18 mouse cellular contexts compared by ENCODE assay signal in the genomic region with DNA sequence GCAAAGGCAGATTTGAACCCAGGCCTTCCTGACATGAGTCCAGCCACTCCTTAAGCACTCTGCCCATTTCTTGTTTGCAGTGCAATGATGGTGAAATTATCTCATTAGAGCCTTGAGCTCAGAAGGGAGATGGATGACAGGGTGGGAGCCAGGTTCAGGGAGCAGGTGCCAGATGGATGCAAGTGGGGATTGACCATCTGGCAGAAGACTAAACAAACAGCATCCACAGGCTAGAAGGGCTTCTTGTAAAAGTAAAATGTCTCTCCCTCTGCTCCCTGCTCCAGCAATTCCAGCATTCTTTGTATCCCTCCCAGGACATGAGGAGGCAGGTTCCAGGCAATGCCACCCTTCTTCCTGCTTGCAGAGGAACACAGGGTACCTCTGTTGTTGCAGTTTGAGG.
DNase-seq lines count a peak whose midpoint lies in the region; ATAC-seq and TF ChIP-seq lines count a peak whose summit lies in the region.
"Had no signal": no experiment of that assay in that cellular context is flagged by ENCODE, and none has a peak within 500 bp of the region (broad histone marks: within the 10 kb centered on the region; RNA-seq: fewer than 3 reads in every experiment).

No protein-coding gene starts in this region.

- peak; percentile 45 for DNase-seq in heart, adult 11 months
- no peak for DNase-seq in heart, adult 18-20 months
- DNase-seq in midbrain, embryonic 11.5 days (ENCODE audit: low spot score, missing footprints) = peak; percentile 57
- no peak for DNase-seq in midbrain, postnatal 0 days (ENCODE audit: low spot score)
- no peak for DNase-seq in gastrocnemius, postnatal 4 days (ENCODE audit: low spot score in 2 of 2)
- DNase-seq: adrenal gland, adult 2 months; adrenal gland, postnatal 25 days; cerebellum, adult 2 months; embryo, embryonic 11 days; gastrocnemius, postnatal 36 days; kidney, adult 8-10 months had no signal

- H3K4me2 ChIP-seq in forebrain, embryonic 13.5 days = no peak overlapping the region
- H3K4me2 ChIP-seq in forebrain, embryonic 12.5 days = no peak overlapping the region
- no peak overlapping the region for H3K4me2 ChIP-seq in midbrain, embryonic 11.5 days
- no peak overlapping the region for H3K4me2 ChIP-seq in midbrain, postnatal 0 days (ENCODE audit: low read depth, low read length, poor library complexity, severe bottlenecking)
- H3K4me2 ChIP-seq: embryonic facial prominence, embryonic 12.5 days; heart, embryonic 12.5 days; hindbrain, embryonic 15.5 days had no signal

- H3K9me3 ChIP-seq in forebrain, embryonic 13.5 days (replicated peaks) = no peaks in the 10 kb centered on the region
- H3K9me3 ChIP-seq in forebrain, embryonic 12.5 days = no peaks in the 10 kb centered on the region
- H3K9me3 ChIP-seq in midbrain, embryonic 11.5 days (ENCODE audit: control insufficient read depth, low read length) = no peaks in the 10 kb centered on the region
- H3K9me3 ChIP-seq in midbrain, postnatal 0 days (ENCODE audit: low read length) = no peaks in the 10 kb centered on the region
- H3K9me3 ChIP-seq: embryonic facial prominence, embryonic 12.5 days; heart, embryonic 12.5 days; hindbrain, embryonic 15.5 days had no signal

- H3K27me3 ChIP-seq in forebrain, embryonic 13.5 days = no peaks in the 10 kb centered on the region
- H3K27me3 ChIP-seq in forebrain, embryonic 12.5 days = no peaks in the 10 kb centered on the region
- H3K27me3 ChIP-seq in midbrain, embryonic 11.5 days (ENCODE audit: control insufficient read depth, insufficient read depth, low read length) = no peaks in the 10 kb centered on the region
- H3K27me3 ChIP-seq in midbrain, postnatal 0 days (ENCODE audit: insufficient read depth, low read length) = no peaks in the 10 kb centered on the region
- H3K27me3 ChIP-seq: embryonic facial prominence, embryonic 12.5 days; hindbrain, embryonic 15.5 days had no signal

- no peak overlapping the region for H3K9ac ChIP-seq in forebrain, embryonic 13.5 days
- no peak overlapping the region for H3K9ac ChIP-seq in forebrain, embryonic 12.5 days
- H3K9ac ChIP-seq in midbrain, embryonic 11.5 days (ENCODE audit: low read length) = no peak overlapping the region
- H3K9ac ChIP-seq in midbrain, postnatal 0 days (replicated peaks; ENCODE audit: low read length, poor library complexity, severe bottlenecking) = no peak overlapping the region
- H3K9ac ChIP-seq: embryonic facial prominence, embryonic 12.5 days; heart, embryonic 12.5 days; hindbrain, embryonic 15.5 days had no signal

- H3K36me3 ChIP-seq in forebrain, embryonic 13.5 days (ENCODE audit: poor library complexity, severe bottlenecking) = no peaks in the 10 kb centered on the region
- H3K36me3 ChIP-seq in forebrain, embryonic 12.5 days (replicated peaks) = no peaks in the 10 kb centered on the region
- no peaks in the 10 kb centered on the region for H3K36me3 ChIP-seq in midbrain, embryonic 11.5 days (ENCODE audit: control insufficient read depth, insufficient read depth, low read length)
- no peaks in the 10 kb centered on the region for H3K36me3 ChIP-seq in midbrain, postnatal 0 days (ENCODE audit: insufficient read depth, low read length)
- H3K36me3 ChIP-seq: embryonic facial prominence, embryonic 12.5 days; heart, embryonic 12.5 days; hindbrain, embryonic 15.5 days had no signal

- H3K27ac ChIP-seq in forebrain, embryonic 13.5 days = peak overlapping the region; percentile 27; the same call in 1 of the 2 replicates
- H3K27ac ChIP-seq in forebrain, embryonic 12.5 days = no peak overlapping the region
- H3K27ac ChIP-seq in midbrain, embryonic 11.5 days (ENCODE audit: low read depth, low read length) = no peak overlapping the region
- no peak overlapping the region for H3K27ac ChIP-seq in midbrain, postnatal 0 days (ENCODE audit: low read depth, low read length)
- H3K27ac ChIP-seq: embryonic facial prominence, embryonic 12.5 days; hindbrain, embryonic 15.5 days had no signal

- no peak overlapping the region for H3K4me3 ChIP-seq in forebrain, embryonic 13.5 days
- H3K4me3 ChIP-seq in forebrain, embryonic 12.5 days (replicated peaks) = no peak overlapping the region
- no peak overlapping the region for H3K4me3 ChIP-seq in midbrain, embryonic 11.5 days (ENCODE audit: low read depth, low read length)
- no peak overlapping the region for H3K4me3 ChIP-seq in midbrain, postnatal 0 days (ENCODE audit: low read depth, low read length)
- H3K4me3 ChIP-seq: embryonic facial prominence, embryonic 12.5 days; heart, embryonic 12.5 days; hindbrain, embryonic 15.5 days had no signal

- H3K4me1 ChIP-seq in forebrain, embryonic 13.5 days = peaks cover 14% of the 10 kb centered on the region
- H3K4me1 ChIP-seq in forebrain, embryonic 12.5 days = peaks cover 15% of the 10 kb centered on the region; the same call in 1 of the 2 replicates
- H3K4me1 ChIP-seq in midbrain, embryonic 11.5 days (ENCODE audit: control insufficient read depth, insufficient read depth, low read length) = peaks cover 2% of the 10 kb centered on the region; the same call in 1 of the 2 replicates
- no peaks in the 10 kb centered on the region for H3K4me1 ChIP-seq in midbrain, postnatal 0 days (ENCODE audit: insufficient read depth, low read length)
- H3K4me1 ChIP-seq: embryonic facial prominence, embryonic 12.5 days; heart, embryonic 12.5 days; hindbrain, embryonic 15.5 days had no signal

- no peak for TF ChIP-seq CTCF in midbrain, postnatal 0 days (IDR thresholded peaks at IDR 0.05)

- no peak for ATAC-seq in forebrain, embryonic 13.5 days
- ATAC-seq in forebrain, embryonic 12.5 days (ENCODE audit: low FRiP score) = no peak
- no peak for ATAC-seq in midbrain, embryonic 11.5 days (ENCODE audit: low FRiP score)
- no peak for ATAC-seq in midbrain, postnatal 0 days (ENCODE audit: low FRiP score)
- ATAC-seq: inflammation-experienced regulatory T-cells, adult 6 months; intestine, postnatal 0 days had no signal

Comparison
In these comparisons a context has a peak if more than half of its experiments do, and no peak if none do; other contexts are left out.
1. DNase-seq: peak in heart, adult 11 months (single experiment) and midbrain, embryonic 11.5 days (single experiment); none in heart, adult 18-20 months (0 of 2), midbrain, postnatal 0 days (single experiment) and gastrocnemius, postnatal 4 days (0 of 2).